Mouse (Mus musculus): ENCODE data around the gene Trmt2b.

DNA sequence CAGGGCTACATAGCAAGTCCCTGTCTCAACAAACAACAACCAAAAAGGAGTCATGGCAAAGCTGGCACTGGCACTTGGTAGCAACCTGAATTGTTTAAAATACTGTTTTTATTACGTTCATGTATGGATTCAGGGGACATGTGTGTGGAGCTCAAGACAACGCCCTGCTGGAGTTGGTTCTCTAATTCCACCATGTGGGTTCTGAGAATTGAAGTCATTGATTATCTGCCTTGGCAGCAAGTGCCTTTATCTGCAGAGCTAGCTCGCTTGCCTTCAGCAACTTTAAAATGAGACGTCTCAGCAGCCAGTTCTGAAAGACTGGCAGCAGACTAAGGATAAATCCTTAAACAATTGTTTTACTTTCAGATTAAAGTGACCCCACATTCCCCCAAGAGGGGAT lies 58.6 kb downstream of the Trmt2b start:
- TF ChIP-seq CTCF (conservative IDR thresholded peaks at IDR 0.05; ENCODE audit: insufficient read depth, insufficient read length, low read depth, low read length), result no peak
- TF ChIP-seq POLR2A (IDR thresholded peaks at IDR 0.05; ENCODE audit: low read depth, low read length), result no peak

Data from kidney, adult 2 months (tissue).